Mouse (Mus musculus) embryonic fibroblast, embryonic 13.5 days (primary cell): ENCODE data around the gene Zfhx3.

Experiments
- CTCF ChIP-seq: IDR thresholded peaks from 2 replicates; pipeline ENCODE4 v1.5.1; 2011; ENCODE audit warnings: mild to moderate bottlenecking, control low read depth, low read length, moderate library complexity, borderline replicate concordance; ENCODE audit not compliant: insufficient read depth
- POLR2A ChIP-seq: IDR thresholded peaks from 2 replicates; pipeline ENCODE4 v1.6.1; 2011; ENCODE audit warnings: low read depth, mild to moderate bottlenecking, control low read depth, low read length, moderate library complexity

DNA sequence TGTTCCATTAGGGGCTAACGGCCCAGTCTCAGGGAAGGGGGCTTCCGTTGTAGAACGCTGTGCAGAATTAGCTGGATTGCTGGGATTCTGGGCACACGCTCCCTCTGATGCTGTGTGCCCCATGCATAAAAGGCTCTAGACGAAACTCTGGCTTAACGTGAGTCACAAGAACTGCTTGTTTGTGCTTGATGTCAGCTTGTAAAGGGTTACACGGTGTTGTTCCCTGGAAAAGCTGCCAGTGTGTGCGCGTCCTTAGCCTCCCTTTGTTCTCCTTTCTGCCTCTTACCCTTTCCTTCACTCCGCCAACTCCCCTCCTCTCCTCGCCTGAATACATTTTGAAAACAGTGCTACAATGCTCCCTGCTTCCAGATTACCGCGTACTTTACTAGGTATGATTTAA lies 1001.9 kb downstream of the Zfhx3 start:
- TF ChIP-seq CTCF (no peak), POLR2A (no peak)
